Mouse (Mus musculus) CH12.LX (cell line): ENCODE results near the gene Ccdc8. TPM values are rescaled to one million over a fixed set of nuclear protein-coding genes. Genes with fewer than 3 reads are reported as not detected.
A peak's percentile ranks its signal among the peaks of the same experiment; 100 is the strongest.

Source experiments
- DNase-seq: peaks from one replicate; pipeline ENCODE4 v3.0.0-alpha.2; 2013; ENCODE audit errors: extremely low read depth
- H3K27ac ChIP-seq: 2 replicates; pipeline ENCODE4 v1.5.1; 2012; ENCODE audit warnings: low read depth, mild to moderate bottlenecking, control low read depth, moderate library complexity; ENCODE audit not compliant: insufficient read depth
- H3K27me3 ChIP-seq: replicated peaks from 2 replicates; pipeline ENCODE3; 2012; ENCODE audit warnings: inconsistent platforms
- H3K36me3 ChIP-seq, 2 experiments: replicated peaks in 1 of 2; 2 replicates each; pipeline versions ENCODE3 to v1.6.1; 2012; ENCODE audit warnings: inconsistent platforms in 1 of 2, low read length in 1 of 2, mild to moderate bottlenecking in 1 of 2, mixed read lengths in 1 of 2, moderate library complexity in 1 of 2; ENCODE audit not compliant: control insufficient read depth in 1 of 2, insufficient read depth in 1 of 2
- H3K4me1 ChIP-seq, 2 experiments: 2 replicates each; pipeline ENCODE4 v1.6.1; 2012; ENCODE audit warnings: inconsistent platforms in 1 of 2, moderate library complexity in 1 of 2; ENCODE audit not compliant: insufficient read depth in 2 of 2, control insufficient read depth in 1 of 2
- H3K4me2 ChIP-seq: 2 replicates; pipeline ENCODE4 v1.6.1; 2012; ENCODE audit warnings: low read depth, mild to moderate bottlenecking, control low read depth; ENCODE audit not compliant: poor library complexity, insufficient read depth, severe bottlenecking
- H3K4me3 ChIP-seq, 3 experiments: fragments of 150-350 bp in 1 of 3; sonication (generic) in 1 of 3; replicated peaks in 1 of 3; 2 replicates each; pipeline versions ENCODE3 to v1.5.1; 2011 to 2012; ENCODE audit warnings: low read depth in 2 of 3, low read length in 2 of 3, mild to moderate bottlenecking in 2 of 3, moderate library complexity in 2 of 3, control low read depth in 1 of 3, improper control_type of control experiment in 1 of 3, inconsistent platforms in 1 of 3, mixed read lengths in 1 of 3; ENCODE audit not compliant: poor library complexity in 1 of 3
- H3K79me2 ChIP-seq: replicated peaks from 2 replicates; pipeline ENCODE4 v1.6.1; 2012; ENCODE audit warnings: mild to moderate bottlenecking, moderate library complexity; ENCODE audit not compliant: control insufficient read depth, poor library complexity, insufficient read depth, severe bottlenecking; ENCODE audit errors: extremely low read depth
- H3K9ac ChIP-seq: 2 replicates; pipeline ENCODE4 v1.6.1; 2012; ENCODE audit warnings: low read depth, mild to moderate bottlenecking, control low read depth, moderate library complexity; ENCODE audit not compliant: insufficient read depth
- H3K9me3 ChIP-seq: replicated peaks from 2 replicates; pipeline ENCODE3; 2012; ENCODE audit warnings: low read length, inconsistent platforms, mixed read lengths
- BHLHE40 ChIP-seq: IDR thresholded peaks from 2 replicates; pipeline ENCODE4 v1.6.1; 2011; ENCODE audit warnings: mild to moderate bottlenecking, low read depth, low read length, improper control_type of control experiment
- CHD1 ChIP-seq: IDR thresholded peaks from 2 replicates; pipeline ENCODE4 v1.6.1; 2012; ENCODE audit warnings: low read depth, low read length, improper control_type of control experiment, inconsistent platforms
- CHD2 ChIP-seq: IDR thresholded peaks from 2 replicates; pipeline ENCODE4 v1.6.1; 2011; ENCODE audit warnings: low read length, improper control_type of control experiment
- CTCF ChIP-seq, 2 experiments: IDR thresholded peaks in 1 of 2; conservative IDR thresholded peaks in 1 of 2; 2 replicates each; pipeline ENCODE4 v1.5.1; 2011 to 2012; ENCODE audit warnings: low read depth in 2 of 2, low read length in 2 of 2, improper control_type of control experiment in 1 of 2, inconsistent platforms in 1 of 2, mild to moderate bottlenecking in 1 of 2, moderate library complexity in 1 of 2
- E2F4 ChIP-seq: IDR thresholded peaks from 2 replicates; pipeline ENCODE4 v1.6.1; 2011; ENCODE audit warnings: low read depth, low read length, improper control_type of control experiment; ENCODE audit not compliant: insufficient replicate concordance
- ELF1 ChIP-seq: IDR thresholded peaks from 2 replicates; pipeline ENCODE4 v1.6.1; 2014; ENCODE audit warnings: low read depth, mild to moderate bottlenecking, inconsistent platforms, low read length, improper control_type of control experiment
- EP300 ChIP-seq: IDR thresholded peaks from 2 replicates; pipeline ENCODE4 v1.6.1; 2011; ENCODE audit warnings: low read length, improper control_type of control experiment
- ETS1 ChIP-seq: conservative IDR thresholded peaks from 2 replicates; pipeline ENCODE4 v1.6.1; 2012; ENCODE audit warnings: low read depth, mild to moderate bottlenecking, inconsistent platforms, low read length, improper control_type of control experiment, moderate library complexity
- GABPA ChIP-seq: IDR thresholded peaks from 2 replicates; pipeline ENCODE4 v1.6.1; 2012; ENCODE audit warnings: low read depth, low read length, improper control_type of control experiment, inconsistent platforms; ENCODE audit not compliant: insufficient replicate concordance
- HCFC1 ChIP-seq: IDR thresholded peaks from 2 replicates; pipeline ENCODE4 v1.6.1; 2012; ENCODE audit warnings: low read depth, mild to moderate bottlenecking, inconsistent platforms, low read length, improper control_type of control experiment
- IRF4 ChIP-seq: IDR thresholded peaks from 2 replicates; pipeline ENCODE4 v1.6.1; 2014; ENCODE audit warnings: low read depth, mild to moderate bottlenecking, inconsistent platforms, low read length, improper control_type of control experiment
- JUN ChIP-seq: IDR thresholded peaks from 2 replicates; pipeline ENCODE4 v1.6.1; 2011; ENCODE audit warnings: low read depth, mild to moderate bottlenecking, low read length, improper control_type of control experiment, moderate library complexity; ENCODE audit not compliant: insufficient read depth
- JUND ChIP-seq: conservative IDR thresholded peaks from 2 replicates; pipeline ENCODE4 v1.6.1; 2011; ENCODE audit warnings: low read depth, low read length, improper control_type of control experiment
- KAT2A ChIP-seq: IDR thresholded peaks from 2 replicates; pipeline ENCODE4 v1.6.1; 2012; ENCODE audit warnings: low read length, improper control_type of control experiment, inconsistent platforms; ENCODE audit not compliant: insufficient replicate concordance
- MAFK ChIP-seq: IDR thresholded peaks from 2 replicates; pipeline ENCODE4 v1.6.1; 2011; ENCODE audit warnings: low read length, improper control_type of control experiment; ENCODE audit not compliant: insufficient replicate concordance
- MAX ChIP-seq: IDR thresholded peaks from 2 replicates; pipeline ENCODE4 v1.6.1; 2011; ENCODE audit warnings: low read length, improper control_type of control experiment
- MAZ ChIP-seq: IDR thresholded peaks from 2 replicates; pipeline ENCODE4 v1.6.1; 2012; ENCODE audit warnings: low read depth, mild to moderate bottlenecking, inconsistent platforms, low read length, improper control_type of control experiment, moderate library complexity
- MEF2A ChIP-seq: IDR thresholded peaks from 2 replicates; pipeline ENCODE4 v1.6.1; 2014; ENCODE audit warnings: low read depth, mild to moderate bottlenecking, inconsistent platforms, low read length, improper control_type of control experiment, borderline replicate concordance
- MXI1 ChIP-seq: IDR thresholded peaks from 2 replicates; pipeline ENCODE4 v1.6.1; 2011; ENCODE audit warnings: mild to moderate bottlenecking, low read depth, low read length, improper control_type of control experiment
- MYC ChIP-seq: IDR thresholded peaks from 2 replicates; pipeline ENCODE4 v1.6.1; 2011; ENCODE audit warnings: low read depth, mild to moderate bottlenecking, improper control_type of control experiment, low read length
- NELFE ChIP-seq: IDR thresholded peaks from 2 replicates; pipeline ENCODE4 v1.6.1; 2011; ENCODE audit warnings: low read depth, low read length, improper control_type of control experiment
- NRF1 ChIP-seq: IDR thresholded peaks from 2 replicates; pipeline ENCODE4 v1.6.1; 2014; ENCODE audit warnings: low read depth, mild to moderate bottlenecking, inconsistent platforms, low read length, improper control_type of control experiment, moderate library complexity
- PAX5 ChIP-seq: IDR thresholded peaks from 2 replicates; pipeline ENCODE4 v1.6.1; 2012; ENCODE audit warnings: low read length, inconsistent platforms, mixed read lengths
- POLR2A ChIP-seq: IDR thresholded peaks from 2 replicates; pipeline ENCODE4 v1.6.1; 2011; ENCODE audit warnings: low read depth, mild to moderate bottlenecking, improper control_type of control experiment, low read length
- POLR2AphosphoS2 ChIP-seq: IDR thresholded peaks from 2 replicates; pipeline ENCODE4 v1.6.1; 2011; ENCODE audit warnings: low read depth, low read length, improper control_type of control experiment
- RAD21 ChIP-seq: IDR thresholded peaks from 2 replicates; pipeline ENCODE4 v1.6.1; 2011; ENCODE audit warnings: low read depth, mild to moderate bottlenecking, low read length, improper control_type of control experiment, moderate library complexity
- RCOR1 ChIP-seq: conservative IDR thresholded peaks from 2 replicates; pipeline ENCODE4 v1.6.1; 2012; ENCODE audit warnings: low read depth, mild to moderate bottlenecking, inconsistent platforms, low read length, improper control_type of control experiment
- SIN3A ChIP-seq: IDR thresholded peaks from 2 replicates; pipeline ENCODE4 v1.6.1; 2012; ENCODE audit warnings: low read length, improper control_type of control experiment, inconsistent platforms
- SMC3 ChIP-seq: IDR thresholded peaks from 2 replicates; pipeline ENCODE4 v1.6.1; 2011; ENCODE audit warnings: low read depth, low read length, improper control_type of control experiment
- TBP ChIP-seq: conservative IDR thresholded peaks from 2 replicates; pipeline ENCODE4 v1.6.1; 2011; ENCODE audit warnings: low read depth, low read length, improper control_type of control experiment
- TCF12 ChIP-seq: IDR thresholded peaks from 2 replicates; pipeline ENCODE4 v1.6.1; 2014; ENCODE audit warnings: low read depth, mild to moderate bottlenecking, inconsistent platforms, low read length, improper control_type of control experiment
- UBTF ChIP-seq: IDR thresholded peaks from 2 replicates; pipeline ENCODE4 v1.6.1; 2012; ENCODE audit warnings: low read depth, mild to moderate bottlenecking, inconsistent platforms, low read length, improper control_type of control experiment, moderate library complexity
- USF1 ChIP-seq: IDR thresholded peaks from 2 replicates; pipeline ENCODE4 v1.6.1; 2014; ENCODE audit warnings: low read depth, mild to moderate bottlenecking, inconsistent platforms, low read length, improper control_type of control experiment
- USF2 ChIP-seq: conservative IDR thresholded peaks from 2 replicates; pipeline ENCODE4 v1.6.1; 2011; ENCODE audit warnings: low read depth, low read length, improper control_type of control experiment
- ZC3H11A ChIP-seq: IDR thresholded peaks from 2 replicates; pipeline ENCODE4 v1.6.1; 2012; ENCODE audit warnings: low read depth, mild to moderate bottlenecking, inconsistent platforms, low read length, improper control_type of control experiment
- ZKSCAN1 ChIP-seq: IDR thresholded peaks from 2 replicates; pipeline ENCODE4 v1.6.1; 2012; ENCODE audit warnings: low read depth, inconsistent platforms, low read length, improper control_type of control experiment, borderline replicate concordance
- ZMIZ1 ChIP-seq: IDR thresholded peaks from 2 replicates; pipeline ENCODE4 v1.6.1; 2012; ENCODE audit warnings: low read depth, mild to moderate bottlenecking, inconsistent platforms, low read length, improper control_type of control experiment
- ZNF384 ChIP-seq: IDR thresholded peaks from 2 replicates; pipeline ENCODE4 v1.6.1; 2012; ENCODE audit warnings: low read depth, low read length, improper control_type of control experiment, inconsistent platforms
- dilution Hi-C: fragments of 300-500 bp; cut with MboI; formaldehyde crosslinking; loops from 2 replicates; pipeline ENCODE4 v1.14.3; 2020; ENCODE audit warnings: low sequenced_read_pairs; ENCODE audit not compliant: extremely low pct_unique_long_range_greater_than_20kb, extremely low pct_ligation_motif_present
- in situ Hi-C: fragments of 300-500 bp; cut with MboI; formaldehyde crosslinking; loops from 3 replicates; pipeline ENCODE4 v1.14.3; 2019; ENCODE audit warnings: low sequenced_read_pairs, low pct_ligation_motif_present, low pct_unique_long_range_greater_than_20kb, mixed read lengths
- polyA plus RNA-seq: library from polyadenylated mRNA; unstranded; fragments of >175 nt; gene quantifications from 2 replicates; pipeline ENCODE4 v1.2.1, GENCODE M21; 2012; ENCODE audit warnings: low read depth; ENCODE audit not compliant: insufficient read length
- total RNA-seq, 2 experiments: library from RNA; depleted of rRNA; stranded (reverse); fragments of 300-350 nt in 1 of 2; fragments of >200 nt in 1 of 2; gene quantifications; 2 replicates each; pipeline ENCODE4 v1.2.3; 2012 to 2014

Gene Ccdc8
- total and polyA plus RNA-seq, 3 experiments: 0.04 to 0.16 TPM; not detected in 1

GRCm38 (mm10) chr7:17026710-17027587 lies 34.4 kb downstream of the Ccdc8 start:
- no peaks in the 10 kb centered on the region for H3K9me3 ChIP-seq
- TF ChIP-seq MAFK (no peak), JUND (no peak), MEF2A (no peak), ZC3H11A (no peak), MXI1 (peak; percentile 95), CHD1 (peak; percentile 54; the same call in 1 of the 2 replicates), ZNF384 (no peak), NELFE (peak; percentile 30), TCF12 (peak; percentile 34; the same call in 1 of the 2 replicates), PAX5 (no peak), ZMIZ1 (no peak), UBTF (no peak), RAD21 (peak; percentile 15), SIN3A (peak; percentile 76; the same call in 1 of the 2 replicates), MAX (peak; percentile 93), POLR2A (peak; percentile 49; the same call in 1 of the 2 replicates), BHLHE40 (no peak), POLR2AphosphoS2 (no peak), IRF4 (no peak), USF2 (no peak), USF1 (no peak), TBP (peak; percentile 26; the same call in 1 of the 2 replicates), NRF1 (no peak), CHD2 (0 out of 2 replicates have a peak, but pooled peaks have one; percentile 12), SMC3 (no peak), EP300 (peak; percentile 20; the same call in 1 of the 2 replicates), E2F4 (no peak), ZKSCAN1 (no peak), HCFC1 (no peak), KAT2A (0 out of 2 replicates have a peak, but pooled peaks have one; percentile 48), RCOR1 (no peak), JUN (no peak), MYC (peak; percentile 98), MAZ (no peak), ETS1 (no peak), GABPA (no peak), CTCF (conservative IDR thresholded peaks at IDR 0.05 in 1 of 2, IDR thresholded peaks at IDR 0.05 in 1 of 2; ENCODE audit: low read depth in 2 of 2, low read length in 2 of 2) (peak in 1 of 2 experiments; percentile 83; a peak in 3 of 4 replicates), ELF1 (0 out of 2 replicates have a peak, but pooled peaks have one; percentile 9)
- TF ChIP-seq, all 38 proteins: peak for 15
- H3K4me2 ChIP-seq: peak overlapping the region; percentile 95
- peak overlapping the region; percentile 80 to 94 (median 94) for H3K4me3 ChIP-seq
- peak overlapping the region; percentile 48 for H3K27ac ChIP-seq
- peaks cover 17 to 44% of the 10 kb centered on the region in 2 experiments for H3K4me1 ChIP-seq
- peaks cover 18 to 29% of the 10 kb centered on the region in 2 experiments for H3K36me3 ChIP-seq
- peaks cover 4% of the 10 kb centered on the region for H3K27me3 ChIP-seq
- peaks cover 50% of the 10 kb centered on the region for H3K79me2 ChIP-seq
- in situ Hi-C loops (no loop called here), dilution Hi-C loops (no loop called here)
- DNase-seq: peak; percentile 91
- peak overlapping the region; percentile 80 for H3K9ac ChIP-seq
